Mouse (Mus musculus) heart, adult 2 months (tissue): ENCODE results near the gene Zfp36l2.

Source experiments
- CTCF ChIP-seq: fragments of 200-600 bp; IDR thresholded peaks from 2 replicates; pipeline ENCODE4 v1.8.1; 2022; ENCODE audit warnings: antibody characterized with exemption, mild to moderate bottlenecking, moderate library complexity
- EP300 ChIP-seq: fragments of 200-500 bp; IDR thresholded peaks from 2 replicates; pipeline ENCODE4 v1.6.1; 2011; ENCODE audit warnings: low read depth, low read length, control low read depth; ENCODE audit not compliant: insufficient read depth
- POLR2A ChIP-seq: fragments of 200-500 bp; IDR thresholded peaks from 2 replicates; pipeline ENCODE4 v1.6.1; 2011; ENCODE audit warnings: mild to moderate bottlenecking, low read depth, low read length, control low read depth; ENCODE audit not compliant: insufficient read depth

- no peak for TF ChIP-seq CTCF
- TF ChIP-seq POLR2A, result no peak
- no peak for TF ChIP-seq EP300
Measured at GRCm38 (mm10) chr17:84179026-84179972, 8.4 kb downstream of the Zfp36l2 start.
